Mouse (Mus musculus): ENCODE data around the gene S100a2.

The S100a2 gene

DNA sequence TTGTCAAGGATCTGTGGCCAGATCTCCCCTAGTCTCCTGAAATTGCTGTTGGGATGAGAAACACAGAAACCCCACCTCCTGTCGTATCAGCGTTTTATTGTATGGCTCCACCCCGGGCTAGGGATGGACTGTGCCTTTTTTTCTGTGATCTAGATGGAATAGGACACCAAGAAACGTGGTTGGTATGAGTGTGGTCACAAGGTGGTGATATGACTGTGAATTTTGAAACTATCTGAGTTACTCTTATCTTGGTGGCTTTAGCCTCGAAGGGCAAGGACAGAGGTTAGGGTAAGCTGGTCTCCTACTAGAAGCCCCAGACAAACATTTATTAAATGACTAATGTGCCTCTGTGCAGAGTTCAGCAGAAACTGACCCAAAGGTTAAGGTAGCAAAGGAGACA, 5.5 kb downstream of the S100a2 start:
- in situ Hi-C loops (cut with MboI, MseI): no loop called here

DNA sequence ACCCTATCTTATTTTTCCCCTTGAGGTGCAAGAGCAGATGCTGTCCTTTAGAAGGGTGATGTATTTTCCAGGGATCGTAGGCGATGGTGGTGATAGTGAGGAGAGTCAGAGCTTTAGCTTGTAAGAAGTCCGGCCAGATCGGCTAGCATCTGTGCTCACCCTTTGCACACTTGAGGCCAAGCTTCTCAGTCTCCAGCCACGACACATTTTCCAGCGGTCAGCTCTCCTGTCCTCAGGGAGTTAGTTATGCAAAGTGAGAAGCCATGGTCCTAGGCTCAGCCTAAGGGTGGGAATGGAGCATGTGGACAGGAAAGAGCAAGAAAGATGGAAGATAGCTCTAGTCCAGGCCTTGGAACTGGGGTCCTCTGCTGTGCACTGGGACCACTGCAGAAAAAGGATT, 6.8 kb downstream of the S100a2 start:
- in situ Hi-C loops (cut with MboI, MseI): no loop called here

DNA sequence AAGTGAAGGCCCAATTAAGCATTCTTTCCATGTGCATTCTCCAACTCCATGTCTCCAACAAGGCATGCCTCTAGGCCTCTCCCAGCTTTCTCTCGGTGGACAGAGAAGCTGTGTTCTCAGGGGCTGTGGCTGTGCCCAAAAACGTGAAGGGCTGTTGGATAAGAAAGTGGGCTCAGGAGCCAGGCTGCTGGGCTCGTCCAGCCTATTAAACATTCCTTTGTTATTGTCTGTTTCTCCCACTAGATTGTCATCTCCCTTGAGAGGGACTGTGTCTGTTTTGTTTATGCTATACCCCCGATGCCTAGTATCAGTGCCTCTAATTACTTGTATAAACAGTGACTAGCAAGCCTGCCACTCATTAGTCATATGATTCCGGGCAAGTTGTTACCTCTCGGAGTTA, 7.7 kb downstream of the S100a2 start:
- in situ Hi-C loops (cut with MboI, MseI): no loop called here

DNA sequence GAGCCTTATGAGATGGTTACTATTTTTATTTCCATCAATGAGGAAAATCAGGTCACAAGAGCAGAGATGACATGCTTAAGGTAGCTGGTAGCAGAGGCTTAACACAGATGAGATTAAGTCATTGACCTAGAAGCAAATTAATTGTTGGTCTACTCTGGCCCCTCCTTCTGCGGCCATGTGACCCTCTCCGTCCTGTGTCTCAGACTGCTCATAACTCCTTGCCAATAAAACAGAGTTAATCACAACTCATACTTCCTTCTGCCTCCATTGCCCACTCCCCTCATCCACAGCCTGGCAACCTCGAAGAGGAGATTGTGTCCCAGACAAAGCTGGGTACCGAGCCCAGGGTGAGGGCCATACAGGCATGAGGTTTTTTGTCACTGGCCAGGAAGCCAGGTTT, 8.2 kb downstream of the S100a2 start:
- in situ Hi-C loops (cut with MboI, MseI): no loop called here

DNA sequence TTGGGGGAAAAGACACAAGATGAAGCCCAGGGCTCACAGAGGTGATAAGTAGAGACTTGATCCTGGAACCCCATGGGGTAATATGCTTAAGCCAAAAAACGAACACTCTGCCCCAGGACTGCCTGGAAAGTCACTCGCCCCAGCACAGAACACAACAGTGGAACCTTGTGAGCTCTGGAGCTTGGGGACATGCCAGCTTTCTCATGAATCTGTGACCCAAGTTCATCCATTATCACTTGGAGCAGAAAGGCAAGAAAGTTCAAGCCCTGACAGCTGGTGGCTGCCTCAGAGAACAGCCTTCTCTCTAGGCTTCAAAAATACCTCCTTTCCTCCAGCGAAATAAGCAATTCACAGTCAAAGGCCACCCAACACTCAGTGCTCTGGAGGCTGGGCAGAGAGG, 9.4 kb downstream of the S100a2 start:
- in situ Hi-C loops (cut with MboI, MseI): no loop called here

DNA sequence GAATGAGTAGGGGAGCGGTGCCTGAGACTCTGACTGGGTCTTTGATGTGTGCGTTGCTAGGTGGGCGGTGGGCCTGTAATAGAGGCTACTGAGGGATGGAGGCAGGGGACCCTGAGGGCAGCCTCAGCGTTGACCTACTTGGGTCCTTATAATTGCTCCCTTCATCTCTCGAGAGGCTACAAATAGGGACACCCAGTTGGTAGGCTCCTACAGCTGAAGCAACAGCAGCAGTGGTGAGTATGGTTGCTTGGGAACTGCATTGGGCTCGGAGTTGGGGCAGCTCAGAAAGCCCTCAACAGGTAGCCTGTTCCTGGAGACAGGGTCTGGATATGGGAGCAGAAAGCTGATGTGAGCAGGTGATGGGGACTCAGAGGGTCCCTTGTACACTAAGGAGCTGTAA, 10.0 kb downstream of the S100a2 start:
- in situ Hi-C loops (cut with MboI, MseI): no loop called here

DNA sequence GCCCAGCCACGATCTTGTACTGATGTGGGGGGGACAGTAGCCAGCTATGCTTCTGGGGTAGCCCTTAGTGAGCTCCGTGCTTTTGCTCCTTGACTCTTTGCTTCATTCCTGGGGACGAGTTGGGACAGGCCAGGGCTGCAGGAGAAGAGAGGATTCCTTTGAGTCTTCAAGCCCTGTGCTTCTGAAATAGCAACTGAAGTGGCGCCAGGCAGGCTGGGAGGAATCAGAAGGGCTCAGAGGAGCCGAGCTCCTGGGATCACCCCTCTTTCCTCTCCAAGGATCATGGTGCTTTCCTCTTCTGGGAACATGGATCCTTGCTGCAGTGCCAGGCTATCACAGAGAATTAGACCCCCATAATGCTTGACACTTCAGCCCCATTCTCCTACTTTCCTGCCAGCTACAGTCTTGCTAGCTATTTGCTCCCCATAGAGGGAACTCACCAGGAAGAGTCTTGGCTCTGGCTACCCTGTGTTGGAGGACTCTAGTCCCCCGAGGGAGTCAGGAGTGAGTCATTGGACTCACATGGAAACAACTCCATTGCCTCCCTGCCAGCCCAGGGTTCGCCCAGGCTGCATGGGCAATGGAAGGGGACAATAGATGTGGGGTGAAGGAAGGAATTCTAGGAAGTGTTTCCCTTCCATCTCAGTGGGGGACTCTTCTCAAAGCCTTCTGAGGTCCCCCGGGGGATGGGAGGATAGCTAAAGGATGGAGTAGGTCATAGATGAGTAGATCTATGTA, 10.6 kb downstream of the S100a2 start:
- in situ Hi-C loops (cut with MboI, MseI): no loop called here

DNA sequence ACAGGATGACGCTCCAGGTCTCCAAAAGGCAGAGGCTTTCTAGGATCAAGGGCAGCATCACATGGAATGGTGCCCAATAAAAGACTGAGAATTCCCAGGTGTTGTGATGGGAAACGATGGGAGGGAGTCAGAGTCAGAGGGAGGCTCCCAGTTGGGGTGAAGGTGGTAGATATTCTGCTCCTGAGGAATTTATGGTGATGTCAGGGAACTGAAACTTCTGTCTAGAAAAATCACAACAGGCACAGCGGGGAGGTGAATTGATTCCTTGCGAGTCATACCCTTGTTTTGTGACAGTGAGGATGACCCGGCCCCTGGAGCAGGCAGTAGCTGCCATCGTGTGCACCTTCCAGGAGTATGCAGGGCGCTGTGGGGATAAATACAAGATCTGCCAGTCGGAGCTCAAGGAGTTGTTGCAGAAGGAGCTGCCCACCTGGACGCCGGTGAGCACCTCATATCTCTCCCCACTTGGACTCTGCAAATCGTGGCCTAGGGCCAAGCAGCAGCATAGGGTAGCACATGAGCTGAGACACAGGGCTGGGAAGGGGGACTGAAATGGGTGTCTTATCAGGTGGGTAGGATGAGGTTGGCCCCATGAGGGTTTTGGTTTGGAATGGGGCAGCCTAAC, 11.6 kb downstream of the S100a2 start, which contains the start of gene Gm42674:
Gm42674 (plus strand) TSS at position 419 of the 625 bp plus-strand sequence.
- in situ Hi-C loops (cut with MboI, MseI): no loop called here

DNA sequence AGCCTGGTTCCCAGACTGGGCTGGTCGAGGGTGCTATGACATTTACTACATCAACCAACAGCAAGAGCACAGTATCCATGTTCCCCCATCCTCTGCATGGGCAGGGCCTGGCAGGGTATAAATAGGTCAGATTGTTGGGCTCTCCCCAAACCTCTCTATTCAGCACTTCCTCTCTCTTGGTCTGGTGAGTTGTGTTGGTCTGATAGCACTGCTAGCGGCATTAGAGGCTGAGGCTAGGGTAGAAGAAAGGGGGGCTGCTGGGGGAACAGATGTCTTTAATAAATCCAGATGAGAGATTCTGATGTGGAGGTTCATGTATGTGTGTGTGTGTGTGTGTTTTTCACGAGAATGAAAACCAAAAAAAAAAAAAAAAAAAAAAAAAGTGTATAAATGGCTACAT, 13.6 kb downstream of the S100a2 start, which contains the start of gene S100a4:
S100a4 (plus strand) TSS at position 149 of the 400 bp plus-strand sequence.
- in situ Hi-C loops (cut with MboI, MseI): no loop called here

DNA sequence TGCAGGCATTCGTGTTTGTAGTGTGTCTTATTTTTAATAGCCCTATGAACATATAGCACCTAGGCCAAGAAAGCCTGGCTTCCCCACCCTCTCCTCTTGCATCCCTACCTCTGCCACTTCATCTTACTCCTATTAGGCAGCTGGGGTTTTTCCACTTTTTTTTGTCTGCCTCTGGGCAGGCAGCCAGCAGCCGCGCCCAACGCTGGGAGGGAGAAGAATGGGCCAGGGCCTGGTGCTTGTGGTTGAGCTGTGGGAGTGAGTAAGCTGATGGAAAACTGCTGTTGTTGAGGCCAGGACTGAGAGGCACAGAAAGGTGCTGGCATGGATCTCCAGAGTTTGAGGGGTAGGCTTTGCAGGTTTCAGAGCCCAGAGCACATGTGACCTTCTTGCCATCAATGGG, 14.4 kb downstream of the S100a2 start:
- in situ Hi-C loops (cut with MboI, MseI): no loop called here

DNA sequence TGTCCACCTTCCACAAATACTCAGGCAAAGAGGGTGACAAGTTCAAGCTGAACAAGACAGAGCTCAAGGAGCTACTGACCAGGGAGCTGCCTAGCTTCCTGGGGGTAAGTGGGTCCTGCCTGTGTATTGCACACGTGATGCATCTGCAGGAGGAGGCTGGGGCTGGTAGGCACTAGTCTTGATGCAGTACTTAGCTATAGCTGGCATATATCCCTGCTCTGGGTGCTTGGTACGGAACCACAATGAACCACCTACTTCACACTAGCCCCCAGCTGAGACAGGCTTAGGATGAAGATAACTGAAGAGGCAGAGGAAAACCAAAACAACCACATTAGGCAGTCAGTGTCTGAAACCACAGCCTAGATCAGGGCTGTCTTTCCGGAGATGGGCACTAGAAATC, 15.0 kb downstream of the S100a2 start:
- in situ Hi-C loops (cut with MboI, MseI): no loop called here

DNA sequence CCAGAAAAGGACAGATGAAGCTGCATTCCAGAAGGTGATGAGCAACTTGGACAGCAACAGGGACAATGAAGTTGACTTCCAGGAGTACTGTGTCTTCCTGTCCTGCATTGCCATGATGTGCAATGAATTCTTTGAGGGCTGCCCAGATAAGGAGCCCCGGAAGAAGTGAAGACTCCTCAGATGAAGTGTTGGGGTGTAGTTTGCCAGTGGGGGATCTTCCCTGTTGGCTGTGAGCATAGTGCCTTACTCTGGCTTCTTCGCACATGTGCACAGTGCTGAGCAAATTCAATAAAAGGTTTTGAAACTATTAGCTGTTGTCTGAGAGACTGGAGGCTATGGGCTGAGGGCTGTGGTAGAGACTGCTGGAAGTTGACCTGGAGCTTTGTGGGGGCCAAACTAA, 15.7 kb downstream of the S100a2 start:
- in situ Hi-C loops (cut with MboI, MseI): no loop called here

DNA sequence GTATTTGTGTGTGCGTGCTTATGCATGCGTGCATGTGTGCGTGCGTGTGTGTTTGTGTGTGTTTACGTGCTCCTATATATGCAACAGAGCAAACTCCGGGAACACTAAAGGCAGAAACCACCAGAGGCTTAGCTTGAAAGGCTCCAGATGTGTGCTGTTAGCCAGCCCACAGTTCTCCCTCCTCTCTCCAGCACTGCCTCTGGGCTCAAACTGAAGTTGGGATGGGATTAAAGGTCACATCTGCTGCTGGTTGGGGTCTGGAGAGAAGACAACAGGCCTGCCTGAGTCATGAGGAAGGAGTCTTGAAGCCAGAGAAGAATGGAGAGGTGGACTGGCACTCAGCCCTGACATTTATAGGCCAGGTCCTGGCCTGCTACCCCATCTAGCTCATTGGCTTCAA, 16.1 kb downstream of the S100a2 start:
- in situ Hi-C loops (cut with MboI, MseI): no loop called here

DNA sequence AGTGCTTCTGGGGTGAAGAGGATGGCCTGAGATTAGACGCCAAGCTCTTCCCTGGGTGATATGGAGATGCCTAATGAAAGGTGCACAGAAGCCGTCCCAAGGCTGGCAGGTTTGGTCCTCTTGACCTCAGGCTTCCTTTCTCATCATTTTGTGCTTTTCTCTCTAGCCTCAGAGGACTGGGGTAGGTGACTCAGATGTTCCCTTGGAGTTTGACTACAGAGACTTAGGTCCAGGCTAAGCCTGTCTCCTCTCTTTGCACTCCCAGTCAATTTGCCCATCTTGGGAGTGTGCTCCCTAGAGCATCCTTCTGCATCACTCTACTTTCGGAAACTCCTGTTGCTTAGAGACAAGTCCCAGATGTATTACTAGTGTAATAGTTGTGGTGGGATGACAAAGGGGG, 17.3 kb downstream of the S100a2 start:
- in situ Hi-C loops (cut with MboI, MseI): no loop called here

DNA sequence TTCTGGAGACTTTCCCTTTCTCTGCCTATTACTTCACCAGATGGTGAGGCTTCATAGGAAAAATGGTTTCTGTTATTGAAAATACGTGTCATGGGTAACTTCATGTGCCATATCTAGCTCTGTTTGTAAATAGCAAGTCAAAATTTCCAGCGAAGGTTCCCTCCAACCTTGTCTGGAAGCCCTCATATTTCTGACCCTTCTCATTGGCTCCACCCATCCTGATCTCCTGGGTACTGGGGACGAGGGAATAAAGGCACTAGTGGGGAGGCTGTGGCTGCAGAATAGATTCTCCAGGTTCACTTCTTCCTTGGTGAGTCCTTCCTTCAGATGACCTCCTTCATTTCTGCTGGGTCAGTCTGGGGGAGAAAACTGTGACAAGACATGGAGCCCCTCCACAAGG, 18.2 kb downstream of the S100a2 start, which contains the start of gene S100a5:
S100a5 (plus strand) TSS at position 301 of the 400 bp plus-strand sequence.
- in situ Hi-C loops (cut with MboI, MseI): no loop called here

DNA sequence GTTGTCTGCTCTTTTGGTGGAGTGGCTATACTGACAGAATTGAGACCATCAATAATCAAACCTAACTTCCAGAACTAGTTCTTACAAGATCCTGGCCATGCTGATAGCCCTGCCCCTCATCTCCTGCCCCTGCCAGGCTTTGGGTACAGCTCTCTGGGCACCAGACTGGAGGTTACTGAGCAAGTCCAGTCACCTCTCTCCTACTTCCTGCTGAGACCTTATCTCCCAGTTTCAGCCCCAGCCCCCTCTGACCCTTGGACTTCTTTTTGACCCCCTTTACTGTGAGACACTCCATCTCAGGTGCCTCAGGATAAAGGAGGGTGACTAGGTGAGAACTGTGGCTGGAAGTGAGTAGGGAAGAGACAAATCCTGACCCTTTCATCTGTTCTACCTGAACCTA, 19.1 kb downstream of the S100a2 start:
- in situ Hi-C loops (cut with MboI, MseI): no loop called here

DNA sequence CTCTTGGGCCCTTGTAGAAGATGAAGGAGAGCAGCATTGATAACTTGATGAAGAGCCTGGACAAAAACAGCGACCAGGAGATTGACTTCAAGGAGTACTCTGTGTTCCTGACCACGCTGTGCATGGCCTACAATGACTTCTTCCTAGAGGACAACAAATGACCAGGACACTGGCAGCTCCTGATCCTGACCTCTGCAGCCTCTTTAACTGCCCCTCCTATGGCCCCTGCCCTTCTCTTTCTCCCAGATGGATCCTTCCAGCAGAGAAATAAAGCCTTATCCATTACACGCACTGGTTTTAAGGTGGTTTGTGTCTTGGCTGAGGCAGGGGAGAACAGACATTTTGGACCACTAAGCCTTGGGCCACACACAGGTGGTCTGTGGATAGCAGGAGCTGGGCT, 21.4 kb downstream of the S100a2 start:
- in situ Hi-C loops (cut with MboI, MseI): loop anchor here (5.0 kb wide), 1 partner anchor 34 kb away; no protein-coding TSS in a partner anchor

DNA sequence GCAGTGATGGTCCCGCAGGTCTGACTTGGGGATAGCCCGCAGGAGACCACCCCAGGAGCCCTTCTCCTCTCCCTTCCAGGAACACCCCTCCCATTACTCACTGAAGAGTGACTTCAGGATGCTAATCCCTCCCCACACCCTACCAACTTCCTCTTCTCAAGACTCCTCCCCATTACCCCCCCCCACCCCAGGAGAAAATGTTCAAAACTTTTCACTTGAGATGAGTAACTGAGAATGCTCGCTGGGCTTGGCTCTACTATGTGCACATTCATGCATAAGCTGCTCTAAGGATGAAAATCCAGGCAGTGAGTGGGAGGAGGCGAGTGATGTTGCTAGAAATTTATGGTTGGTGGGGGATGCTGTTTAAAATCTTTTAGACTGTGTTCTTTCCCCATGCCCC, 22.0 kb downstream of the S100a2 start:
- in situ Hi-C loops (cut with MboI, MseI): loop anchor here (5.0 kb wide), 1 partner anchor 35 kb away; no protein-coding TSS in a partner anchor

DNA sequence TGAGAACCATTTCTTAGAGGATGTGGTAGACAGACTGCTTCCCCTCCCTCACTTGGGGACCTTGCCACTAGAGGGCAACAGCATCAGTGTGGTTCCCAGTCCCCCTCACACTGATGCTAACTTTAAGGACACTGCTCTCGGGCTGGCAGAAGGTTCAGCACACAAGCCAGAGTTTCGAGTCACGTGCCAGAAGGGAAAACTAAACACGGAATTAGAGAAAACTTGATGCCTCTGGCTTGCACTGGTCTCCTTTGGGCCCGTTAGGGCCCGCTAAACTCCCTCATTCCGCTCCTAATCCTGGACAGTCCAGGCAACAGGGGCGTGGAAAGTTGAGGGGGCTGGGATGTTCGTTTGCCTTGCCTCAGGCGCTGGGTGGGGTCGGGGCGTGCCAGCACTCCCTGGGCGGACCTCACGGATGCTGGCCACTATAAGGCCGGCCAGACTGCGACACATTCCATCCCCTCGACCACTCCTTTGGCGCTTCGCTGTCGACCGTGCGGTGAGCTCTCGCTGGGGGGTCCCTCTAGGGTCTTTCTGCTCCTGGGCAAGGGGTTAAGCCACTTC, 22.8 kb downstream of the S100a2 start, which contains the start of gene S100a6:
S100a6 (plus strand) TSS at position 155 of the 564 bp plus-strand sequence.
- in situ Hi-C loops (cut with MboI, MseI): loop anchor here (5.0 kb wide), 1 partner anchor 36 kb away; no protein-coding TSS in a partner anchor

DNA sequence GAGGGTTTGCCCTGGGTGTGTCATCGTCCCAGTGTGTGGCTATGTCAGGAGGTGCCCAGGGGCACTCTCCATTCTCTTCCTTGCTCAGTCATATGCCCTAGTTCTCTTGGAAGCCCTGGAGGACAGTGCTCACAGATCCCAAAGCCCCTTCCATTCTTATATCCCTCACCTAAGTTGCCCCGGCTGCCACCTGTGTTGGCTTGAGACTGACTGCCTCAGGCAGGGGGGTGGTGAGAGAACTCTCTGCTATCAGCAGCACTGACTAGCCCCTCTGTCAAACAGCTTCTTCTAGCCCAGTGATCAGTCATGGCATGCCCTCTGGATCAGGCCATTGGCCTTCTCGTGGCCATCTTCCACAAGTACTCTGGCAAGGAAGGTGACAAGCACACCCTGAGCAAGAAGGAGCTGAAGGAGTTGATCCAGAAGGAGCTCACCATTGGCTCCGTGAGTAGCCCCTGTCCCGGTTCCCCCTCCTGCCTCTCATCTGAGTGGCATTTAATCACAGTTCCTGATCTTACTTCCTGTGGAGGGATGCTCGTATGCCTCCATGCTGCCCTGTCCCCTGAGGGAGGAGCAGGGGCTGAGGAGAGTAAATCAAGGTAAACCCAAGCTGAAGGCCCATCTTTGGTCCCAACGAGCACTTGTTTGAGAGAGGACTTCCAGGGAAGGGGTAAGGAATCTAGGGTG, 23.6 kb downstream of the S100a2 start:
- in situ Hi-C loops (cut with MboI, MseI): loop anchor here (5.0 kb wide), 1 partner anchor 36 kb away; no protein-coding TSS in a partner anchor

DNA sequence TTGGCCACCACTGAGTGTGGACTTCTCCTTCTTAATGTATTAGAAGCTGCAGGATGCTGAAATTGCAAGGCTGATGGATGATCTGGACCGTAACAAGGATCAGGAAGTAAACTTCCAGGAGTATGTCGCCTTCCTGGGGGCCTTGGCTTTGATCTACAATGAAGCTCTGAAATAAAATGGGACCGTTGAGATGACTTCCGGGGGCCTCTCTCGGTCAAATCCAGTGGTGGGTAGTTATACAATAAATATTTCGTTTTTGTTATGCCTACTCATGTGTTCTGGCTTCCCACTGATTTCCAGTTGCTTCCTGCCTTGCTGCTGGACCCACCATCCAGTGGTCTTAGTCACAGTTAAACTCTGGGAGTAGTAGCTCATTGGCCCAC, 24.1 kb downstream of the S100a2 start:
- in situ Hi-C loops (cut with MboI, MseI): loop anchor here (5.0 kb wide), 1 partner anchor 37 kb away; no protein-coding TSS in a partner anchor

Measured in T-helper 1 cell (primary cell).